Mouse (Mus musculus): ENCODE data around the gene Lrrc32. TPM values are rescaled to one million over a fixed set of nuclear protein-coding genes. Genes with fewer than 3 reads are reported as not detected.

Lrrc32 gene
- polyA plus RNA-seq, 1 experiment from 2014 or later, result 3.9 TPM

Other genes with a start within 250 kb of the Lrrc32 start
- gene Acer3, start 168.1 kb upstream of the Lrrc32 start, polyA plus RNA-seq (2015; fragmentation: Nextera tagmentation; extraction: Ambion mirVana), result 31.8 and 32.9 TPM in 2 replicates
- 17.2 and 19.2 TPM in 2 replicates for gene Tsku, start 128.0 kb upstream of the Lrrc32 start, polyA plus RNA-seq (2015; fragmentation: Nextera tagmentation; extraction: Ambion mirVana)
- gene Gucy2d, start 48.9 kb upstream of the Lrrc32 start, polyA plus RNA-seq (2015; fragmentation: Nextera tagmentation; extraction: Ambion mirVana), result not detected in 2 replicates
- gene Emsy, start 167.5 kb downstream of the Lrrc32 start, polyA plus RNA-seq (2015; fragmentation: Nextera tagmentation; extraction: Ambion mirVana), result 31.0 and 34.7 TPM in 2 replicates
- 71.7 and 75.8 TPM in 2 replicates for gene Thap12, start 213.8 kb downstream of the Lrrc32 start, polyA plus RNA-seq (2015; fragmentation: Nextera tagmentation; extraction: Ambion mirVana)

Data from embryonic facial prominence, embryonic 13.5 days (tissue).